ENCODE assay signal across 12 mouse cellular contexts in the genomic region with DNA sequence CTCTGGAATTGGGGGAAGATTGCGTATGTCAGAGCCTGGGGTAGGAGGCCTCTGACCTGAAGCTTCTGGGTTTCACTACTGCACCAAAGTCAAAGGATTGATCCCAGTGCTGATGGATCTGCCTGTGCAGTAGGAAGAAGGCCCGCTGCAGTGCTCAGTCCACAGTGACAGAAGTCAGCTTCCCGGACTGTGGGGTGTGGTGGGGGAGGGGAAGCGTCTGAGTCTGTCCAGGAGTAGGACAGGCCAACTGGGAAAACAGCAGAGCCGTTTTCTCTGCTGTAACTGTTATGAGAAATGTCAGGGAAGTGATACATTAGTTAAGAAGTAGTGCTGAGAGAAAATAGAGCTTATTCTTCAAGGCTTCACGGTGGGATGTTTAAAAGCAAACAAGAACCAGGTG. TPM values are rescaled to one million over a fixed set of nuclear protein-coding genes. Genes with fewer than 3 reads are reported as not detected.
DNase-seq lines count a peak whose midpoint lies in the region; ATAC-seq lines count a peak whose summit lies in the region.
"Had no signal": no experiment of that assay in that cellular context is flagged by ENCODE, and none has a peak within 500 bp of the region (broad histone marks: within the 10 kb centered on the region; RNA-seq: fewer than 3 reads in every experiment).

No protein-coding gene starts in this region.

- no peak overlapping the region for H3K9ac ChIP-seq in kidney, embryonic 14.5 days (ENCODE audit: low read depth, low read length)
- H3K9ac ChIP-seq: lung, embryonic 14.5 days had no signal

- H3K4me2 ChIP-seq in kidney, embryonic 14.5 days (replicated peaks; ENCODE audit: low read depth, low read length), result no peak overlapping the region
- H3K4me2 ChIP-seq: lung, embryonic 14.5 days had no signal

- WGBS in heart, embryonic 10.5 days, result 30% methylated on average over 6 of the region's 6 CpGs
- 29% methylated on average over 6 of the region's 6 CpGs for WGBS in kidney, embryonic 14.5 days
- whole genome bisulfite sequencing in embryonic facial prominence, embryonic 10.5 days, result 41% methylated on average over 6 of the region's 6 CpGs

- ATAC-seq in kidney, embryonic 14.5 days (ENCODE audit: low FRiP score, low TSS enrichment), result no peak

- no peaks in the 10 kb centered on the region for H3K27me3 ChIP-seq in heart, embryonic 10.5 days (ENCODE audit: insufficient read depth, poor library complexity, severe bottlenecking)
- no peaks in the 10 kb centered on the region for H3K27me3 ChIP-seq in kidney, embryonic 14.5 days (ENCODE audit: control insufficient read depth, insufficient read depth, low read length)
- peaks cover 11% of the 10 kb centered on the region; the same call in 1 of the 2 replicates for H3K27me3 ChIP-seq in embryonic facial prominence, embryonic 10.5 days (replicated peaks; ENCODE audit: low read depth, poor library complexity, severe bottlenecking)

- DNase-seq in heart, embryonic 10.5 days (ENCODE audit: low spot score), result no peak
- no peak for DNase-seq in heart, postnatal 10 days
- peak; percentile 77 for DNase-seq in kidney, postnatal 10 days
- DNase-seq in adipocyte (ENCODE audit: low spot score), result peak; percentile 29
- DNase-seq in embryonic facial prominence, embryonic 10.5 days (ENCODE audit: low spot score), result peak; percentile 59
- DNase-seq in lung, postnatal 4 days, result no peak
- DNase-seq: gastrocnemius, postnatal 36 days; left cerebral cortex, postnatal 4 days; lung, embryonic 14.5 days had no signal

- H3K9me3 ChIP-seq in heart, embryonic 10.5 days, result no peaks in the 10 kb centered on the region
- no peaks in the 10 kb centered on the region for H3K9me3 ChIP-seq in kidney, embryonic 14.5 days (ENCODE audit: control insufficient read depth, low read length)
- H3K9me3 ChIP-seq in embryonic facial prominence, embryonic 10.5 days, result no peaks in the 10 kb centered on the region
- H3K9me3 ChIP-seq: megakaryocyte, embryonic 14.5 days had no signal

- no peak overlapping the region for H3K4me3 ChIP-seq in heart, embryonic 10.5 days
- H3K4me3 ChIP-seq in kidney, embryonic 14.5 days (ENCODE audit: low read length), result no peak overlapping the region
- H3K4me3 ChIP-seq in embryonic facial prominence, embryonic 10.5 days, result no peak overlapping the region
- H3K4me3 ChIP-seq: megakaryocyte, embryonic 14.5 days had no signal

- no peaks in the 10 kb centered on the region for H3K36me3 ChIP-seq in heart, embryonic 10.5 days
- H3K36me3 ChIP-seq in kidney, embryonic 14.5 days (ENCODE audit: control insufficient read depth, insufficient read depth, low read length), result no peaks in the 10 kb centered on the region
- no peaks in the 10 kb centered on the region; the same call in 1 of the 2 replicates for H3K36me3 ChIP-seq in embryonic facial prominence, embryonic 10.5 days (replicated peaks)
- H3K36me3 ChIP-seq: G1E had no signal

- peaks cover 61% of the 10 kb centered on the region for H3K4me1 ChIP-seq in heart, embryonic 10.5 days
- H3K4me1 ChIP-seq in kidney, embryonic 14.5 days (ENCODE audit: control insufficient read depth, insufficient read depth, low read length), result peaks cover 28% of the 10 kb centered on the region
- H3K4me1 ChIP-seq in embryonic facial prominence, embryonic 10.5 days, result peaks cover 75% of the 10 kb centered on the region

- H3K27ac ChIP-seq in heart, embryonic 10.5 days, result peak overlapping the region; percentile 65
- no peak overlapping the region for H3K27ac ChIP-seq in kidney, embryonic 14.5 days (ENCODE audit: low read depth, low read length)
- H3K27ac ChIP-seq in embryonic facial prominence, embryonic 10.5 days (replicated peaks), result no peak overlapping the region

- intact Hi-C loops in heart, postnatal 10 days (cut with DNase I), result no loop called here

RNA-seq across cellular contexts. Expression of gene Syne2, which starts 4.2 kb away (rescaled TPM):
- 62.4 and 67.6 TPM in 2 replicates for polyA plus RNA-seq in heart, embryonic 10.5 days (2016; fragmentation: Nextera tagmentation; extraction: Ambion mirVana)
- 10 to 100 TPM; 55.8 to 59.1 TPM for total RNA-seq in heart, postnatal 10 days (2021)
- 39.3 and 69.0 TPM in 2 replicates for polyA plus RNA-seq in kidney, embryonic 14.5 days (2014; fragmentation: Nextera tagmentation; extraction: Ambion mirVana)
- polyA plus RNA-seq in embryonic facial prominence, embryonic 10.5 days (2016; fragmentation: Nextera tagmentation; extraction: Ambion mirVana), result 94.6 and 95.3 TPM in 2 replicates
- polyA plus RNA-seq: G1E had no signal

Comparison
In these comparisons a context has a peak if more than half of its experiments do, and no peak if none do; other contexts are left out.
1. DNase-seq: peak in kidney, postnatal 10 days (single experiment), adipocyte (single experiment) and embryonic facial prominence, embryonic 10.5 days (single experiment); none in heart, embryonic 10.5 days (single experiment), heart, postnatal 10 days (0 of 2) and lung, postnatal 4 days (0 of 2).